Mouse (Mus musculus) liver, embryonic 12.5 days (tissue): ENCODE measurements around the gene Pomp. TPM values are rescaled to one million over a fixed set of nuclear protein-coding genes. Genes with fewer than 3 reads are reported as not detected.
"Not testable (repeated sequence)": the region's sequence is repeated elsewhere in the genome, so short reads cannot be mapped to it uniquely, and the experiment has no call there.

ENCODE experiments used
- ATAC-seq: fragments of 200-750 bp; cut with Nextera tagmentation; 2 replicates; pipeline ENCODE4 v1.8.0; 2017; ENCODE audit warnings: moderate number of reproducible peaks, mild to moderate bottlenecking, moderate library complexity
- H3K27ac ChIP-seq: fragments of 300-500 bp; sonication (generic); 2 replicates; pipeline ENCODE4 v1.5.1; 2016; ENCODE audit warnings: mild to moderate bottlenecking
- H3K27me3 ChIP-seq: fragments of 300-500 bp; sonication (generic); replicated peaks from 2 replicates; pipeline ENCODE4 v1.6.1; 2016; ENCODE audit warnings: mild to moderate bottlenecking, moderate library complexity
- H3K36me3 ChIP-seq: fragments of 300-500 bp; sonication (generic); 2 replicates; pipeline ENCODE4 v1.6.1; 2016; ENCODE audit warnings: mild to moderate bottlenecking, moderate library complexity
- H3K4me1 ChIP-seq: fragments of 300-500 bp; sonication (generic); 2 replicates; pipeline ENCODE4 v1.6.1; 2016
- H3K4me2 ChIP-seq: fragments of 300-500 bp; sonication (generic); 2 replicates; pipeline ENCODE4 v1.6.1; 2016; ENCODE audit warnings: mild to moderate bottlenecking, moderate library complexity
- H3K4me3 ChIP-seq: fragments of 300-500 bp; sonication (generic); 2 replicates; pipeline ENCODE4 v1.5.1; 2016; ENCODE audit warnings: mild to moderate bottlenecking, moderate library complexity
- H3K9ac ChIP-seq: fragments of 300-500 bp; sonication (generic); 2 replicates; pipeline ENCODE4 v1.6.1; 2016; ENCODE audit warnings: mild to moderate bottlenecking, moderate library complexity
- H3K9me3 ChIP-seq: fragments of 300-500 bp; sonication (generic); replicated peaks from 2 replicates; pipeline ENCODE4 v1.6.1; 2016; ENCODE audit warnings: mild to moderate bottlenecking, moderate library complexity
- WGBS: fragments of 180-500 bp; shearing (Covaris S2); methylation state at CpG from one replicate; pipeline ENCODE4 v1.1.7; 2016; ENCODE audit not compliant: insufficient replicate concordance; 5-methylcytosine and 5-hydroxymethylcytosine counted together
- polyA plus RNA-seq: library from polyadenylated mRNA; unstranded; fragments of >200 nt; fragmentation: Nextera tagmentation; extraction: Ambion mirVana; gene quantifications from 2 replicates; pipeline ENCODE4 v1.2.1, GENCODE M21; 2016

The Pomp gene
- polyA plus RNA-seq, 1 experiment from 2014 or later = 309 TPM

DNA sequence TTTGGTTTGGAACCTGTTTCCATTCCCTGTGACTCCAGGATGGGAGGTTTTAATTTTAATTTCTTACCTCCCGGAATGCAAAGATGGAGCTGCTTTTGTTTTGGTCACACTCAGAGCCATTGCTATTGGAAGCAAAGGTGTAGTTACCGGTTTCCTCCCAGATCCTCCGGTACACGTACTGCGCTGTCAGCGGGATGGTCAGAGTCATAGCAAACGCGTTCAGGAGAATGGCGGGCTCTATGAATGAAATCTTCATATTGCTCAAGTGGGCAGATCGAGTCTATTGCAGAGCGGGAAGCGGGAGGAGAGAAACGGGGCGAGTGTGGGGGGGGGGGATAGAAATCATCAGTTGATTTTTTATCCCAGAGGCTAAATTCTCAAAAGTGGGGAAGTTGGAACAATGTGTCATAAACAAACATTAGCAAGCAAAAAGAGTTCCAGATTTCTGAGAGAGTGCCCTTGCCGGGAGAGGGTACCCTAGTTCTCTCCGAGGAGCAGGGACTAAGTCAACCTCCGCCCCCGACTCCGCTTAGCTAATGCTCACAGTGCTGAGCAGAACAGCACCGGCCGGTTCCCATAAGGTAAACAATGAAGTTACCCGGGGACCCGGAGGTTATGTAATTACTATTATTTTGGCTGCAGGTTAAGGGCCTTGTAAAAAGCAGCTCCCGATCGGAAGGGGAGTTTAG lies 33.6 kb downstream of the Pomp start:
- peak overlapping the region; percentile 89 for H3K27ac ChIP-seq
- 2% methylated on average over 25 of the region's 25 CpGs for WGBS
- H3K9me3 ChIP-seq = no peaks in the 10 kb centered on the region
- peak overlapping the region; percentile 82 for H3K4me2 ChIP-seq
- peak overlapping the region; percentile 87 for H3K9ac ChIP-seq
- peaks cover 6% of the 10 kb centered on the region for H3K36me3 ChIP-seq
- H3K4me1 ChIP-seq = peaks cover 61% of the 10 kb centered on the region
- no peaks in the 10 kb centered on the region; the same call in 1 of the 2 replicates for H3K27me3 ChIP-seq
- H3K4me3 ChIP-seq = peak overlapping the region; percentile 69
- peak; percentile 31 for ATAC-seq

- ATAC-seq = peak; percentile 95
- Histone ChIP-seq H3K27ac (peak within 1 kb of the TSS; percentile 89), H3K9ac (peak within 1 kb of the TSS; percentile 87), H3K4me3 (peak within 1 kb of the TSS; percentile 69), H3K4me1 (peaks cover 57% of the 10 kb centered on the region), H3K4me2 (peak within 1 kb of the TSS; percentile 82), H3K9me3 (no peaks in the 10 kb centered on the region), H3K36me3 (peaks cover 6% of the 10 kb centered on the region), H3K27me3 (peaks cover 3% of the 10 kb centered on the region)
- under 1% methylated on average over 47 of the region's 47 CpGs for WGBS
These were observed 34.3 kb downstream of the Pomp start, which contains the start of gene Slc46a3 for GRCm38 (mm10) chr5:147894455-147895076. Gene Slc46a3 (minus strand): TSS chr5:147894815.

DNA sequence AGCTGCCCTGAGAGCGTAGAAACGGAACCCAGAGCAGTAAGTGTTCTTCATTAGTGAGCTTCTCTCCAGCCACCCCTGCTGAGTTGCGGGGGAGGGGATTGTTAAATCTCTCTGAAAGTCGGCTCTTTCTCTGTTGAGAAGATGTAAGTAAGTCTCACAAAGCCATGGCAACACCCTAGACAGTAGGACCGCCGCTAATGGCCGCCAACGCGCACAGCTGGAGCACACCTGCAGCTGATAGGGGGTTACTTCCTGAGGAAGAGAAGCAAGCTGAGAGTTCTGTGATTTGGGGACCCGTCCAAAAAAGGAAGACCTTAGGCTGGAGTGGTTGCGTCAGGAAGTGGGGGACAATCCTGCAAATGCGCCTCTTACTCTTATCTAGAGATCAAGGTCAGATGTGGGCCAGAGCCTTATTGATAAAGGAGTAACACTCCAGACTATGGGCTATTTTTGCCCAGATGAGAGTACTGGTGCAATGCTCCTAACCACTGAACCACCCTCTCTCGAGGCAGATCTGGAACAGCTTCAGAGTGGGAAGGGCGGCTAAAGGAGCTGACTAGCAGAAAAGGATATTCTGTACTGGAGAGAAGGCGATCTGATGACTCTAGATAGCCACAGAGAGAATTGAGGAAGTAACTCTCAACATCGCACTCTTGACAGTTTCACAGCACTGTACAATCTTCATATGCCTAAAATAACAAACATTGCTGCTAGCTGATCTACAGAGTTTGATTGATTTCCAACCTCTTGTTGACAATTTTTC lies 35.4 kb downstream of the Pomp start:
- Histone ChIP-seq H3K9ac (peak overlapping the region; percentile 60), H3K27me3 (peaks cover 4% of the 10 kb centered on the region)

GRCm38 (mm10) chr5:147896501-147896900 lies 36.2 kb downstream of the Pomp start:
- not testable (repeated sequence) for H3K9me3 ChIP-seq, H3K27ac ChIP-seq, H3K36me3 ChIP-seq, H3K27me3 ChIP-seq, H3K4me3 ChIP-seq, ATAC-seq, H3K4me2 ChIP-seq, H3K9ac ChIP-seq
- 36% methylated on average over 4 of the region's 4 CpGs for WGBS
- H3K4me1 ChIP-seq = peaks cover 43% of the 10 kb centered on the region

More for the DNA sequence above, 35.4 kb downstream of the Pomp start:
- 3% methylated on average over 16 of the region's 16 CpGs for WGBS
- H3K4me3 ChIP-seq = peak overlapping the region; percentile 69
- H3K27ac ChIP-seq = peak overlapping the region; percentile 2
- peaks cover 52% of the 10 kb centered on the region for H3K4me1 ChIP-seq
- no peak for ATAC-seq
- H3K36me3 ChIP-seq = peaks cover 5% of the 10 kb centered on the region
- H3K9me3 ChIP-seq = no peaks in the 10 kb centered on the region
- peak overlapping the region; percentile 82 for H3K4me2 ChIP-seq

- H3K27me3 ChIP-seq = peaks cover 4% of the 10 kb centered on the region
- H3K4me1 ChIP-seq = peaks cover 38% of the 10 kb centered on the region
- no peaks in the 10 kb centered on the region for H3K9me3 ChIP-seq
- H3K4me2 ChIP-seq = no peak overlapping the region
- no peak overlapping the region for H3K4me3 ChIP-seq
- H3K9ac ChIP-seq = no peak overlapping the region
- no peaks in the 10 kb centered on the region for H3K36me3 ChIP-seq
- no peak for ATAC-seq
- 63% methylated on average over 2 of the region's 2 CpGs for WGBS
- no peak overlapping the region for H3K27ac ChIP-seq
These were observed 38.0 kb downstream of the Pomp start for GRCm38 (mm10) chr5:147898254-147898653.

DNA sequence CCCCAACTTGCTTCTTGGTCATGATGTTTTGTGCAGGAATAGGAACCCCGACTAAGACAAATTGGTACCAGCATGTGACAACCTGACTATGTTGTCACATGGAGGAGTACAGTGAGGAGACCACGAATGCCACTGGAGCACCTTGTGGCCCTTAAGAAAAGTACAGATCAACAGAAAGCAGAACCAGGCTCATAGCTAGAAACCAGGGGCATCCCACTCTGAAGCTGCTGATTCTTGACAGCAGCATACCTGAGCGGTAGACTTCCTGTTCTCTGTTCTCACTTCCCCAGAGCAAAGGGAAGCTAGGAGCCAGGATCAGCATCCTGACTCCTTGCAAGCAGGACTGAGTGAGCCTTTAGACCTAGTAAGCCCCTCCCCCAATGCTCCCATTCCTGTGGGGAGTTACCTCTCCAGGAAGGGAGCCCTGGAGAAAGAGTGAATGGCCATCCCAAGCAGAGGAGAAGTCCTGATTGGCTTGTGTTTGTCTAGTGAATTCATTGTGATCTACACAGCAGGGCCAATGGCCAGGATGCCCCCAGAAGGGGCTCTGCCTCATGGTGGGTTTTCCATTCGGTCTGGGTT lies 38.8 kb downstream of the Pomp start:
- Histone ChIP-seq H3K27ac (no peak overlapping the region), H3K4me3 (no peak overlapping the region), H3K4me1 (peaks cover 30% of the 10 kb centered on the region), H3K9me3 (no peaks in the 10 kb centered on the region), H3K4me2 (no peak overlapping the region), H3K36me3 (no peaks in the 10 kb centered on the region), H3K9ac (no peak overlapping the region), H3K27me3 (peaks cover 4% of the 10 kb centered on the region)
- WGBS = 49% methylated on average over 4 of the region's 4 CpGs
- ATAC-seq = no peak

DNA sequence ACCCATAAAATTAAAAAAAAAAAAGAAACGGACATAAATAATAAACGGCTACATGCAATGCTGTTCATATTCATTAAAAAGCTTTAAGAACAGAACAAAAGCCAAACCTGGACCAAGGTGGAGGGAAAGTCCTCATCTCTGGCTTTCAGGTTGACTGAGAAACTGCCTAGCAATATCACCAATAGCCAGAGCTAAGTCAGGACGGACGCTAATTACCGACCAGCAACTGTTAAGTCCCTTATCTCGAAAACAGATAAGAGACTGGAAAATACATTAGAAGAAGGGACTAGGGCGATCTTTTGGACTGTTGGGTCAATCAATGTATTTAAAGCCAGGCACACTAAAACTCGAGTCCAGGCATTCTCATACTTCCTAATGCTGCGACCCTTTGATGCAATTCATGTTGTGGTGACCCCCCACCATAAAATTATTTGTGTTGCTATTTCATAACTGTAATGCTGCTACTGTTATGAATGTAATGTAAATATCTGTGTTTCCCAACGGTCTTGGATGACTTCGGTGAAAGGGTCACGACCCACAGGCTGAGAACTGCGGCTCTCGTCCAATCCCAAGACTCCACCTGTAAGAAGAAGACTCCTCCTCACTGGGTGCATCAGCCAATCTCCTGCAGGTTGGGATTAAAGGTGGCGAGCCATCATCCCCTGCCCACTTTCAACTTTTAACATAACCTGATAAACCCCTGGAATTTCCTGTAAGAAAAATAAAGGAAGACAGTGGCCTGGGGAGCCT lies 41.9 kb downstream of the Pomp start:
- H3K4me3 ChIP-seq = no peak overlapping the region
- H3K36me3 ChIP-seq = no peaks in the 10 kb centered on the region
- no peak overlapping the region for H3K4me2 ChIP-seq
- H3K27ac ChIP-seq = no peak overlapping the region
- 49% methylated on average over 15 of the region's 15 CpGs for WGBS
- 0 out of 2 replicates have a peak, but pooled peaks cover 5% of the 10 kb centered on the region for H3K9me3 ChIP-seq
- H3K4me1 ChIP-seq = peaks cover 12% of the 10 kb centered on the region
- H3K9ac ChIP-seq = no peak overlapping the region
- ATAC-seq = no peak
- peaks cover 4% of the 10 kb centered on the region; the same call in 1 of the 2 replicates for H3K27me3 ChIP-seq

DNA sequence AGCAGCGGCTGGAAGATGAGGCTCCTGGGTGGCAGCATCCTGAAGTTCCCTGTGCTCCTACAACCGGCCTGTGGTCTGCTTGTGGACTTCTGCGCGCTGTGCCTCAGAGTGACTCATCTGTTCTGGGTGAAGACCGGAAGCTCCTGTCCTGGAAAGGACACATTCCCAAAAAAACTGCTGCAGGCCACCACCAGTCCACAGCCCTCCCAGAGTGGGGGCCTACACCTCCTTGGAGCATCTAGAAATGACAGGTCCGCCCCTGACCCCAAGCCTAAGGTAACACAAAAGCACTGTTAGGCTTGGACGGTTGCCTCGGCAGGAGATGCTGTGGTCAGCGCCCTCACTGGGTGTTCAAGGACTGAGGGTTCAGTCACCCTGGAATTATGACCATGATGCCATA lies 42.9 kb downstream of the Pomp start:
- Histone ChIP-seq H3K4me1 (peaks cover 12% of the 10 kb centered on the region), H3K27me3 (peaks cover 4% of the 10 kb centered on the region; the same call in 1 of the 2 replicates), H3K27ac (no peak overlapping the region), H3K9ac (no peak overlapping the region), H3K36me3 (no peaks in the 10 kb centered on the region), H3K4me3 (no peak overlapping the region), H3K4me2 (no peak overlapping the region), H3K9me3 (0 out of 2 replicates have a peak, but pooled peaks cover 5% of the 10 kb centered on the region)
- ATAC-seq = no peak
- WGBS = 73% methylated on average over 9 of the region's 9 CpGs

- H3K36me3 ChIP-seq = no peaks in the 10 kb centered on the region
- no peaks in the 10 kb centered on the region for H3K27me3 ChIP-seq
- 49% methylated on average over 10 of the region's 11 CpGs for WGBS
- no peak overlapping the region for H3K4me3 ChIP-seq
- ATAC-seq = no peak
- no peak overlapping the region for H3K27ac ChIP-seq
- H3K9me3 ChIP-seq = 0 out of 2 replicates have a peak, but pooled peaks cover 5% of the 10 kb centered on the region
- H3K4me2 ChIP-seq = no peak overlapping the region
- H3K9ac ChIP-seq = no peak overlapping the region
- H3K4me1 ChIP-seq = peaks cover 7% of the 10 kb centered on the region
These were observed 46.9 kb downstream of the Pomp start for GRCm38 (mm10) chr5:147907144-147907543.

- H3K9ac ChIP-seq = no peak overlapping the region
- H3K27me3 ChIP-seq = no peaks in the 10 kb centered on the region
- WGBS = 80% methylated on average over 8 of the region's 8 CpGs
- 0 out of 2 replicates have a peak, but pooled peaks cover under 1% of the 10 kb centered on the region for H3K4me1 ChIP-seq
- no peak overlapping the region for H3K4me3 ChIP-seq
- no peak overlapping the region for H3K27ac ChIP-seq
- no peaks in the 10 kb centered on the region for H3K36me3 ChIP-seq
- ATAC-seq = no peak
- H3K4me2 ChIP-seq = no peak overlapping the region
- 0 out of 2 replicates have a peak, but pooled peaks cover 5% of the 10 kb centered on the region for H3K9me3 ChIP-seq
These were observed 47.6 kb downstream of the Pomp start for GRCm38 (mm10) chr5:147907851-147908250.
